Mouse (Mus musculus) embryonic fibroblast, embryonic 13.5 days (primary cell): ENCODE data around the gene Ncaph2.

Experiments
- CTCF ChIP-seq: IDR thresholded peaks from 2 replicates; pipeline ENCODE4 v1.5.1; 2011; ENCODE audit warnings: mild to moderate bottlenecking, control low read depth, low read length, moderate library complexity, borderline replicate concordance; ENCODE audit not compliant: insufficient read depth
- POLR2A ChIP-seq: IDR thresholded peaks from 2 replicates; pipeline ENCODE4 v1.6.1; 2011; ENCODE audit warnings: low read depth, mild to moderate bottlenecking, control low read depth, low read length, moderate library complexity

GRCm38 (mm10) chr15:89398146-89398545 lies 42.6 kb downstream of the Ncaph2 start:
- no peak for TF ChIP-seq CTCF
- no peak for TF ChIP-seq POLR2A
